Mouse (Mus musculus) cerebellum, postnatal 14 days (tissue): ENCODE measurements at regions not wholly inside any gene's neighbourhood (a gene's known extent, or its start where the extent isn't known, plus 50 kb on each side); places are given as distances from the start of the nearest gene placed in this dataset.

Experiments used
- DNase-seq, 2 experiments: peaks; one replicate each; pipeline ENCODE4 v3.0.0; 2021; ENCODE audit warnings: mixed read lengths in 2 of 2

- DNase-seq, result peak; percentile 57 to 64
Observed at GRCm38 (mm10) chr19:48090393-48090792, 115.4 kb upstream of the Sorcs3 start.

GRCm38 (mm10) chr19:48097363-48097762 is 108.5 kb upstream of the Sorcs3 start:
- DNase-seq, result peak; percentile 5 to 18

GRCm38 (mm10) chr19:48097942-48098596 is 107.8 kb upstream of the Sorcs3 start:
- peak; percentile 7 to 22 for DNase-seq

- no peak for DNase-seq
Observed at GRCm38 (mm10) chr19:48100991-48101390, 104.8 kb upstream of the Sorcs3 start.

- DNase-seq, result no peak
Observed at GRCm38 (mm10) chr19:48115155-48115554, 90.7 kb upstream of the Sorcs3 start.

- DNase-seq, result no peak
Observed at GRCm38 (mm10) chr19:48115728-48116127, 90.1 kb upstream of the Sorcs3 start.

- DNase-seq, result no peak
Observed at GRCm38 (mm10) chr19:48116689-48117088, 89.1 kb upstream of the Sorcs3 start.

- peak; percentile 3 to 5 for DNase-seq
Observed at GRCm38 (mm10) chr19:48117646-48118045, 88.2 kb upstream of the Sorcs3 start.

- no peak for DNase-seq
Observed at GRCm38 (mm10) chr19:48122281-48122680, 83.5 kb upstream of the Sorcs3 start.

GRCm38 (mm10) chr19:48123777-48124176 is 82.0 kb upstream of the Sorcs3 start:
- DNase-seq, result no peak

GRCm38 (mm10) chr19:48125731-48126130 is 80.1 kb upstream of the Sorcs3 start:
- DNase-seq, result no peak

GRCm38 (mm10) chr19:48128089-48128488 is 77.7 kb upstream of the Sorcs3 start:
- DNase-seq, result no peak

GRCm38 (mm10) chr19:48136231-48136630 is 69.6 kb upstream of the Sorcs3 start:
- no peak for DNase-seq

GRCm38 (mm10) chr19:48144129-48144528 is 61.7 kb upstream of the Sorcs3 start:
- peak; percentile 62 to 74 for DNase-seq
